Mouse (Mus musculus): ENCODE data around the gene Wdr90.
A peak's percentile ranks its signal among the peaks of the same experiment; 100 is the strongest.
"Not testable (repeated sequence)": the region's sequence is repeated elsewhere in the genome, so short reads cannot be mapped to it uniquely, and the experiment has no call there.

Gene Wdr90

DNA sequence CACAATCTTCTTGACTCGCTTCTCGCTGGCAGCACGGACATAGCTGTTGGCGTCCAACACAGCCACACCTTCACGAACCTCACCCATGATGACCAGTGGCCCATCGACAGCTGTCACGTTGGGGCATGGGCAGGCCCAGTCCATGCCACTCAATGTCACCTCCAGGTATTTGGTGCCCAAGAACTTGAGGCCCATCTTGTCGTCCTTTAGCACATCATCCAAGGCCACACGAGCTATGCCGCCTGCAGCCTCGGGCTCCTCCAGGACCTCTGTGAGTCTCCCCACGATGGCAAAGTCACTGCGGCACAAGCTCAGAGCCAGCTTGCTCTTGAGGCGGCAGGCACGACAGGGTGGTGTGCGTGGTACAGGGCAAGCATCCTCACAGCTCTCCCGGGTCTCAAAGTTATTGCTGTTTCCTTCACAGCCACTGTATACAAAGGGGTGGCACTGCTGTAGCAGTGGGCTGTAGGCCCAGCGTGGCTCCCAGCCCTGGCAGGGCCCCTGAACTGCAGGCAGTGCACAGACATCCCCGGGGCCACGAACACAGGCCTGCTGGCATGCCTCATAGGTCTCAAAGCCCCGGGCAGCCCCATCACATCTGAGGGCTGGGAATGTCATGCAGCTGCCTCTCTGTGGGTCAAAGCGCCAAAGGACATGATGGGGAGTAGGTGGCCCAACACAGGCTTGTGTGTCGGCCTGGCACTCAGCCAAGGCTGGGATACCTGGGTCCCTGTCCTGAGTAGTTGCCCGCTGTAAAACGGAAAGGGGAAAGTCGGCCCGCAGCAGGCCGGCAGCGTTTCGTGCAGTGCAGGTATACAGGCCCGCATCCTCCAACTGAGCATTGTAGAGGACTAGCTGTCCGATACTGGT, 16.7 kb upstream of the Wdr90 start:
- DNase-seq (ENCODE audit: low read depth, low spot score), result no peak

DNA sequence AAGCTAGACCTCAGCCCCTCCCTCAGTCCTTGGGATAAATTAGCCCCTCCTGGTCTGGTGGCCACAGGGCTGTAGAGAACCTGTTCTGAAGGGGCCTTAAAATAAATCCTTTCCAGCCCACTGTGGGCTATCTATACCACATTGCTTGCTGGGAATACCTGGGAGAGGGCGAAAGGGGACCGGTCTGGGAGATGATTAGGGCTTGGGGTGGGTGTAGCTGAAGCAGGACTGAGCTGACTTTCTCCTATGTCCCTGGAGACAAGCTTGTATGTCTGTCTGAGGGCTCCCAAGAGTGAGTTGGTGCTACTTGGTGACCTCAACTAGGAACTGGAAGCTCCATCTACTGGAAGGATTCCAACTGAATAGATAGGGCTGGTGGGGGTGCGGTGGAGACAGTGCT, 15.7 kb upstream of the Wdr90 start:
- no peak for DNase-seq (ENCODE audit: low read depth, low spot score)

DNA sequence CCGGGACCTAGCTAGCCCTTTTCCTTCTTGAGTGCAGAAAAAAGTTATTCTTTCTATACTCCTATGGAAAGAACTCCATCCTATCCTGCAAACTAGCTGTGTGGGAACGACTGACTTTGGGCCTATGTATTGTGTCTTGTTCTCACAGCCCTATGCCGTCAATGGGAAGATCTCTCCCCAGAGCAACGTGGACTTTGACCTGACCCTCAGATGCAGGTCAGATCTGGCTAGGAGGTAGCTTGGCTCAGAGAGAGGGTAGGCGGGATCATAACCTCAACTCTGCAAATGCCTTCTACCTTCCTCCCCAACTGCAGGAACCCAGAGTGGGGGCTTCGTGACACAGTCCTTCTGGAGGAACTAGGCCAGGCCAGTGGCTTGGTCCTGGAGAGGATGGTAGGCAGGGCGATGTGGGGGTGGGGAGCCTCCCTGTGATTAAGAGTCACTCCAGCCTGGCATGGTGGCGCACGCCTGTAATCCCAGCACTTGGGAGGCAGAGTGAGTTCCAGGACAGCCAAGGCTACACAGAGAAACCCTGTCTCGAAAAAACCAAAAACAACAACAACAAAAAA, 15.1 kb upstream of the Wdr90 start:
- no peak for DNase-seq (ENCODE audit: low read depth, low spot score)

DNA sequence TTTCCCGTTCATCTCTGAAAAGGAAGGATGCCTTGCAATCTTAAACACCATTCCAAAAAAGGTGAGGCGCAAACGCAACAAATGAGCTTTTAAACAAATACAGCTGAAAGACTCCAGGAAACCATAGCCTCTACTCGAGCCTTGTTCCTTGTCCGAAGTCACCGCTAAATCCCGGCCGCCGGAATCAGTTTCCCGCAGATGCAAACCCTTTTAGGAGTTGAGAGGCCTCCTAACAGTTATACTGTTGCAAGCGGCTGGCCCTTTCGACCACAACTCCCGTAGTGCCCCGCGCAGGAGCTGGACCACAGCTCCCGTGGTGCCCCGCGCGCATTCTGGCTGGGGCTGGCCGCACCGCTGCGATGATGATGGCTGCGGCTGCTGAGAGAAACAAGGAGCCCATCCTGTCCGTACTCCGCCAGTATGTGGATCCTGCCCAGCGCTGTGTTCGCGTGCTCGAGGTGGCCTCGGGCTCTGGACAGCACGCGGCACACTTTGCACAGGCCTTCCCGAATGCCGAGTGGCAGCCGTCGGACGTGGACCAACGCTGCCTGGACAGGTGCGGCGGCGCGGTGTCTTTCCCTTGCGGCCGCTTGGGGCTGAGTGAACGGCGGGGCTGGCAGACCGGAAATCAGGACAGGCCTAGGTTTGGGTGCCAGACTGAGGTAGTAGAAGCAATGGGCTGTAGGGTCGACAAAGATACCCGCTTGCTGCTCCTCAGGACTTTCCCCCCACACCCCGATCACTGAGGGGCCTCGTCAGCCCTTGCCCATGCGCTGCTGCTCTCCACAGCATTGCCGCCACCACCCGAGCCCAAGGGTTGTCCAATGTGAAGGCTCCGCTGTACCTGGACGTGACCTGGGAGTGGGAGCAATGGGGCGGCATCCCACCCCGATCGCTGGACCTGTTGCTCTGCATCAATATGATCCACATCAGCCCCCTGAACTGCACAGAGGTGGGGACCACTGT, 14.2 kb upstream of the Wdr90 start:
- DNase-seq (ENCODE audit: low read depth, low spot score), result peak; percentile 90

GRCm38 (mm10) chr17:25874721-25875170, 13.4 kb upstream of the Wdr90 start, which contains the start of gene Mettl26:
TSS of gene Mettl26 (plus strand) at chr17:25875074.
- peak; percentile 96 for DNase-seq (ENCODE audit: low read depth, low spot score)

GRCm38 (mm10) chr17:25874148-25874720, 12.9 kb upstream of the Wdr90 start:
- peak; percentile 32 for DNase-seq (ENCODE audit: low read depth, low spot score)

DNA sequence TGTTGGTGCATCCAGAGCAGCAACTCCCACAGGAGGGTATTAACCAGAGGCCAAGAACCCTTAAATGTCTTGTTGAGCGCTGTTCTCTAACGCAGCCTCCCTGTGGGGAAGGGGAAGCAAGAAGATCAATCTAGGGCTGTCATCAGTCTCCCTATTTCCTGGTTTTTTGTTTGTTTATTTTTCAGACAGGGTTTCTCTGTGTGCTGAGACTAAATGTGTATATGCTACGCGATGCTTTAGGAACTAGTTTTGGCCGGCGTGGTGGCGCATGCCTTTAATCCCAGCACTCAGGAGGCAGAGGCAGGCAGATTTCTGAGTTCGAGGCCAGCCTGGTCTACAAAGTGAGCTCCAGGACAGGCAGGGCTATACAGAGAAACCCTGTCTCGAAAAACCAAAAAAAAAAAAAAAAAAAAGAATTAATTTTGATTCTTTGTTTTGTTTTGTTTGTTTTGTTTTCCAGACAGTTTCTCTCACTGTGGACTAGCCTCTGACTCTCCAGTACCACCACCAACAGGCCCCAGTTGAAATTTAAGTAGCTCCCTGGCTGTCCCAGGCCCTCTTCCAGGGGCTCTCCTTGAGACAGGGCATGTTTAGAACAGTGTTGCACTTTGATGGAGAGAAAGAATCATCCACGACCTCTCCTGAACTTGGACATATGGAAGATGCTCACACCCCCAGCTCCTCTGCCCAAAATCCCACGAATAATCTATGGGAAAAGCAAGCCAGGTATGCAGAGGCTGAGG, 12.3 kb upstream of the Wdr90 start:
- no peak for DNase-seq (ENCODE audit: low read depth, low spot score)

- DNase-seq (ENCODE audit: low read depth, low spot score), result no peak
Observed at GRCm38 (mm10) chr17:25872676-25873075, 11.4 kb upstream of the Wdr90 start.

DNA sequence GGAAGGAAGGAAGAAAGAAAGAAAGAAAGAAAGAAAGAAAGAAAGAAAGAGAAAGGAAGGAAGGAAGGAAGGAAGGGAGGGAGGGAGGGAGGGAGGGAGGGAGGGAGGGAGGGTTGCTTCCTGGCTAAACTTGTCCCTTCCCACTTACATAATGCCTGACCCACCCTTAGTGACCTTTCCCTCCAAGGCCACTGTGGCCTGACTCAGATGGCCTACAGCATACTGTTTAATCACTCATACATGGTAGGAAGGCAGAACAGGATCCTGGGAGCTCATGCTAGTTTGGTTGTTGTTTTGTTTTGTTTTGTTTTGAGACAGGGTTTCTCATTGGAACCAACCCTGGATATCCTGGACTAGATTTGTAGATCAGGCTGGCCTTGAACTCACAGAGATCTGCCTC, 10.3 kb upstream of the Wdr90 start:
- not testable (repeated sequence) for DNase-seq (ENCODE audit: low read depth, low spot score)

GRCm38 (mm10) chr17:25869954-25870353, 8.7 kb upstream of the Wdr90 start:
- no peak for DNase-seq (ENCODE audit: low read depth, low spot score)

GRCm38 (mm10) chr17:25869498-25869897, 8.2 kb upstream of the Wdr90 start:
- no peak for DNase-seq (ENCODE audit: low read depth, low spot score)

DNA sequence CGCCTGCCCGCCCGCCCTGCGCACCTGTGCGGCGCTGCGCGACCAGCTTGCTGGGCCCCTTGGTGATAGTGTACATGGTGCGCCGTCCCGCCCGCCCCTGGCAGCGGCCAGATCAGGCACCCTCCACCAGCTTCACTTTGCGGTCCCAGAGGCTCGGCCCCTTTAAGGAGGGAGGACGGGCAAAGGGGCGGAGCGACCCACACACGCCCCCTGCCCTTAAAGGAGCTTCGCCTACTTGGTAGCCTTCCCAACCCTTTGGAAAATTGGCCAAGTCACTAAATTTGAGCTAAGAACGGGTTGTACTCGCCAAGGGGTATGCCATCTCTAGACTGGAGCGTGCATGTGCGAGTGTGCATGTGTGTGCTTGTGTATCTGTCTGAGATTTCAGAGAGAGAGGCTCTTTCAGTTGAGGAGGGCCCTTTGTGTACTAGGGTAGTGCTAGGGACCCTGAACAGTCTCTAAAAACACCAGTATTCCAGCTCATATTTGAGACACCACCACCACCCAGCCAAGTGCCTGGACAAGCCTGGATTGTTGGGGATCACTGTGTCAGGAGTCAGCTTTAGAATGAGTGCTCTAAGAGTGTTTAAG, 7.4 kb upstream of the Wdr90 start, which contains the start of gene Mcrip2:
TSS of gene Mcrip2 (minus strand) at position 164 of the 591 bp plus-strand sequence.
- peak; percentile 78 for DNase-seq (ENCODE audit: low read depth, low spot score)

- peak; percentile 48 for DNase-seq (ENCODE audit: low read depth, low spot score)
Observed at GRCm38 (mm10) chr17:25867836-25868600, 6.7 kb upstream of the Wdr90 start.

DNA sequence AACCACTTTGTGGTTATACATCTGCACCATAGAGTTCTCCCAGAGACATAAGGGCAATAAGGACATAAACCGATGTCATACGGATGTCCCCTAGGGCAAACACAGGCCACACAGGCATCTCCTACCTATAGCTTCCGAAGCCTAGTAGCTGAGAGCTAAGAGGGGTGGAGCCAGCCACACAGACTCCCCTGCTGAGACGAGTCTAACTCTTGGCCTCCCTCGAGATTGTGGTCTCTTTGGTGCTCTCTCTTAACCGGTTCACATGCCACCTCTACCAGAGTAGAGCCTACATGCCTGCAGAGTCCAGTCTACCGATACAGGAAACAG, 6.2 kb upstream of the Wdr90 start:
- no peak for DNase-seq (ENCODE audit: low read depth, low spot score)

DNA sequence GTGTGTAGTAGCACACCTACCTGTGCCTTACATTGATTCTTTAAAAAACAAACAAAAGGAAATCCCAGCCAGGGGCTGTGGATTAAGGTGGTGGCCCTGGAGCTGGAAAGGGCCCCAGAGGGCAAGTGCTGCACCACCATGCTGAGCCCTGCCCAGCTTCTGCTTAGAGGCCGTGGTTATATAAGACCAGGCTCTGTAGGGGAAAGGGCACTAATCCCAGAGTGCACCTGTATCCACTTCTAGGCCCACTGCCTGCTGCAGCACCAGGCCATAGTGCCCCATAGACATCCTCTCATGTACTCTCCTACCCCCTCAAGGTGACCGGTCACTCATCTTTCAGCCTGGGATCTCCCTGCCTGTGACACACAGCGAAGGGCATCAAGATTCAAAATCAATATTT, 4.9 kb upstream of the Wdr90 start:
- no peak for DNase-seq (ENCODE audit: low read depth, low spot score)

GRCm38 (mm10) chr17:25865288-25865687, 4.0 kb upstream of the Wdr90 start:
- no peak for DNase-seq (ENCODE audit: low read depth, low spot score)

DNA sequence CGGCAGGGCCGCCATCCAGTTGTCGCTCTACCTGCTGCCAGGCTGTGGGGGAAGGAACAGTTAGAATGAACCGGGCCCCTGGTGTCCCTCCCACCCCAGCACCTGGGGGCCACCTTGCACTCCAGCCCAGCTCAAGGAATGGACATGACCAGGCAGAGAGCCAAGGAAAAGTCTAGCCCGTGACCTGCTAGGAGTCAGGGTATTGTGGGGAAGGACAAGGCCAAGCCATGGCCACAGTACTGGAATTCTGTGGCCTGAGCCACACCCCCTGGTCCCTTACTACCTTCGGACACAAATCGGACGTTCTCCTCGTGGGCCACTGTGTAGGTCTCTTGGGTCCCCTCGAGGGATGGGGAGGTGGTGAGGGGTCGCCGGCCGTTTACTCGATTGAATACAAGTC, 3.0 kb upstream of the Wdr90 start:
- no peak for DNase-seq (ENCODE audit: low read depth, low spot score)

DNA sequence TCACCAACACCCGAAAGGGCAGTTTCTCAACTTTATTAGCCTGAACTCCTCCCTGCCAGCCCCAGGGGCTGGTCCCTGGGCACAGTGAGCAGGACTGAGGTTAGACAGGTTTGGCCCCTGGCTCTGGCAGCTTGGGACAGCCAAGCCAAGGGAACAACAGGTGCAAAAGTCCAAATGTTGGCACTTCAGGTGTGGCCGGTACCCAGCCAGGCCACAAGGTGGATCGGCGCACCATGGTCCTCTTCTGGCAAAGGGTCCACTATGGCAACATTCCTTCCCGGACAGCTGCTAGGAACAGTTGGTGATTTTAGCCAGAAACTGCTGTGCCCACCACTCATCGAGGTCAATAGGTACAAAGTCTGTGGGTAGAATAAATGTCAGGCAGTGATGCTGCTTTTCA, 2.4 kb upstream of the Wdr90 start:
- DNase-seq (ENCODE audit: low read depth, low spot score), result no peak

DNA sequence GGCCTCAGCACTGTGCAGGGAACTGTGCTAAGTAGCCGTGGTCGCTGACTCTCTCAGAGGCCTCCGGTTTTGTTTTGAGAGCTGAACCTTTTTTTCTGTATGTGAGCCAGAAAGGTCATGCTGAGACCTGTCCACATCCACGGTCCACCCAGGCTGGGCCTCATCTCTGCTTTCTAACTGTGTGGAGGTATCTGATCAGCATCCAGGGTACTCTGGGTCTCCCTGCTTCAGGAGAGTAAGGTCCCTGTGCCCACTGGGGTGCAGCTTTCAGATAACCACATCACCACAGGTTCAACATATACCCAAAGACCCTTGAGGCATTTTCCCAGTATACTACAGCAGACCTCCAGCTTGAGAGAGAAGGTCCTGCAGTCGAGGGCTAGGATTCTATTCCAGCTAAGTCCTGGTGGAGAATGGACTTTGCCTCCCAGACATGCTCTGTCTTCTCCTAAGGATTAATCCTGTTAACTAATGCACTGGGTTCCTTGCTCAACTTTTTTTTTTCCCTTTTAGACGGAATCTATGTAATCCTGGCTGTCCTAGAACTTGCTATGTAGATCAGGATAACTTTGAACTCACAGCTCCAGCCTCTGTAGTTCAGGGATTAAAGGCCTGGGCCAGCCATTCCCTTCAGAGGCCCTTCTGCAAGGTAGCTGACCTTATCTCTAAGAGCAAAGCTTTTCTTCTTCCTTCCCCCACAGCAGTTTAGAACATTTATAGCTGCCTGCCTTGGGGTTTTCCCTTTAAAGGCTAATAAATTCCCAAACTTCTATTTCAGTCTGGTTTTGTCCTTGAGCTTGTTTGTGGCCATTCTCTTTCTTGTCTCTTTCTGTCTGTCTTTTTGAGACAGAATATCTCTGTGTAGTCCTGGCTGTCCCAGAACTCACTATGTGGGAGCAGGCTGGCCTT, 657 bp upstream of the Wdr90 start:
- DNase-seq (ENCODE audit: low read depth, low spot score), result no peak

All from 3T3-L1 (cell line).